ENCODE assay signal across 17 mouse cellular contexts in genomic region chr9:46593444-46593843, GRCm38 (mm10).
DNase-seq lines count a peak whose midpoint lies in the region; ATAC-seq lines count a peak whose summit lies in the region.
"Had no signal": no experiment of that assay in that cellular context is flagged by ENCODE, and none has a peak within 500 bp of the region (broad histone marks: within the 10 kb centered on the region; RNA-seq: fewer than 3 reads in every experiment).

No protein-coding gene starts in this region.

- no peak for ATAC-seq in forebrain, embryonic 14.5 days
- no peak for ATAC-seq in forebrain, embryonic 11.5 days (replicated peaks; ENCODE audit: low FRiP score)
- ATAC-seq: activated CD4-positive, CD25-positive, alpha-beta regulatory T cell, adult 4 months; intestine, embryonic 15.5 days; Patski had no signal

- H3K36me3 ChIP-seq in forebrain, embryonic 14.5 days (ENCODE audit: control insufficient read depth, insufficient read depth, low read length): no peaks in the 10 kb centered on the region
- H3K36me3 ChIP-seq in forebrain, embryonic 11.5 days (ENCODE audit: control insufficient read depth, insufficient read depth, low read length): no peaks in the 10 kb centered on the region
- H3K36me3 ChIP-seq: embryonic facial prominence, embryonic 13.5 days; heart, embryonic 12.5 days; hindbrain, embryonic 13.5 days; intestine, embryonic 15.5 days had no signal

- no peaks in the 10 kb centered on the region for H3K9me3 ChIP-seq in forebrain, embryonic 14.5 days (replicated peaks; ENCODE audit: control insufficient read depth, low read length)
- no peaks in the 10 kb centered on the region; the same call in 1 of the 2 replicates for H3K9me3 ChIP-seq in forebrain, embryonic 11.5 days (ENCODE audit: control insufficient read depth, low read length)
- H3K9me3 ChIP-seq: embryonic facial prominence, embryonic 13.5 days; forebrain, embryonic 13.5 days; heart, embryonic 12.5 days; hindbrain, embryonic 13.5 days; intestine, embryonic 15.5 days had no signal

- H3K9ac ChIP-seq in forebrain, embryonic 14.5 days (ENCODE audit: low read length): no peak overlapping the region
- H3K9ac ChIP-seq in forebrain, embryonic 11.5 days (ENCODE audit: low read length): no peak overlapping the region
- H3K9ac ChIP-seq: embryonic facial prominence, embryonic 13.5 days; forebrain, embryonic 13.5 days; heart, embryonic 12.5 days; hindbrain, embryonic 13.5 days; intestine, embryonic 15.5 days had no signal

- H3K27me3 ChIP-seq in forebrain, embryonic 14.5 days (replicated peaks; ENCODE audit: control insufficient read depth, insufficient read depth, low read length): no peaks in the 10 kb centered on the region
- H3K27me3 ChIP-seq in forebrain, embryonic 11.5 days (ENCODE audit: control insufficient read depth, insufficient read depth, low read length): no peaks in the 10 kb centered on the region
- H3K27me3 ChIP-seq: embryonic facial prominence, embryonic 13.5 days; forebrain, embryonic 13.5 days; heart, embryonic 12.5 days; hindbrain, embryonic 13.5 days; intestine, embryonic 15.5 days had no signal

- peaks cover 3% of the 10 kb centered on the region; the same call in 1 of the 2 replicates for H3K4me1 ChIP-seq in forebrain, embryonic 14.5 days (ENCODE audit: control insufficient read depth, insufficient read depth, low read length)
- no peaks in the 10 kb centered on the region for H3K4me1 ChIP-seq in forebrain, embryonic 11.5 days (replicated peaks; ENCODE audit: control insufficient read depth, insufficient read depth, low read length)
- H3K4me1 ChIP-seq: embryonic facial prominence, embryonic 13.5 days; forebrain, embryonic 13.5 days; heart, embryonic 12.5 days; hindbrain, embryonic 13.5 days; intestine, embryonic 15.5 days had no signal

- H3K4me3 ChIP-seq in forebrain, embryonic 14.5 days (ENCODE audit: low read depth, low read length): no peak overlapping the region
- no peak overlapping the region for H3K4me3 ChIP-seq in forebrain, embryonic 11.5 days (ENCODE audit: low read depth, low read length)
- H3K4me3 ChIP-seq: embryonic facial prominence, embryonic 13.5 days; forebrain, embryonic 13.5 days; heart, adult 2 months; heart, embryonic 12.5 days; hindbrain, embryonic 13.5 days; intestine, embryonic 15.5 days had no signal

- intact Hi-C loops in left cerebral cortex, postnatal 4 days (cut with DNase I): no loop called here
- intact Hi-C loops in left cerebral cortex, postnatal 36 days (cut with DNase I): no loop called here
- intact Hi-C loops in gastrocnemius, postnatal 14 days (cut with DNase I; ENCODE audit: low total_unique reads): no loop called here

- H3K27ac ChIP-seq in forebrain, embryonic 14.5 days (ENCODE audit: low read depth, low read length): 0 out of 2 replicates have a peak overlapping the region, but pooled peaks have one; percentile 14
- H3K27ac ChIP-seq in forebrain, embryonic 11.5 days (ENCODE audit: low read depth, low read length): no peak overlapping the region
- H3K27ac ChIP-seq: embryonic facial prominence, embryonic 13.5 days; forebrain, embryonic 13.5 days; heart, adult 2 months; hindbrain, embryonic 13.5 days; intestine, embryonic 15.5 days had no signal

- no peak for DNase-seq in forebrain, embryonic 14.5 days (ENCODE audit: low spot score)
- DNase-seq in forebrain, embryonic 11.5 days (ENCODE audit: low spot score): no peak
- peak; percentile 74 for DNase-seq in left cerebral cortex, postnatal 4 days
- DNase-seq in left cerebral cortex, postnatal 36 days (ENCODE audit: low spot score in 2 of 2): no peak
- peak; percentile 62 for DNase-seq in cerebellum, adult 9-10 months
- DNase-seq in gastrocnemius, postnatal 14 days: no peak
- DNase-seq: adrenal gland, postnatal 14 days; heart, adult 2 months; heart, postnatal 36 days; kidney, adult 2 months had no signal

- H3K4me2 ChIP-seq in forebrain, embryonic 14.5 days (ENCODE audit: low read length): no peak overlapping the region
- H3K4me2 ChIP-seq in forebrain, embryonic 11.5 days (ENCODE audit: low read depth, low read length, severe bottlenecking): no peak overlapping the region
- H3K4me2 ChIP-seq: embryonic facial prominence, embryonic 13.5 days; forebrain, embryonic 13.5 days; heart, embryonic 12.5 days; hindbrain, embryonic 13.5 days; intestine, embryonic 15.5 days had no signal

- WGBS in forebrain, embryonic 14.5 days: 82% methylated on average over 6 of the region's 6 CpGs
- 86% methylated on average over 6 of the region's 6 CpGs for WGBS in forebrain, embryonic 11.5 days

Comparison
In these comparisons a context has a peak if more than half of its experiments do, and no peak if none do; other contexts are left out.
1. DNase-seq: peak in left cerebral cortex, postnatal 4 days (single experiment) and cerebellum, adult 9-10 months (single experiment); none in forebrain, embryonic 14.5 days (single experiment), forebrain, embryonic 11.5 days (single experiment), left cerebral cortex, postnatal 36 days (0 of 2) and gastrocnemius, postnatal 14 days (single experiment).